ENCODE assay signal across 24 mouse cellular contexts in the genomic region with DNA sequence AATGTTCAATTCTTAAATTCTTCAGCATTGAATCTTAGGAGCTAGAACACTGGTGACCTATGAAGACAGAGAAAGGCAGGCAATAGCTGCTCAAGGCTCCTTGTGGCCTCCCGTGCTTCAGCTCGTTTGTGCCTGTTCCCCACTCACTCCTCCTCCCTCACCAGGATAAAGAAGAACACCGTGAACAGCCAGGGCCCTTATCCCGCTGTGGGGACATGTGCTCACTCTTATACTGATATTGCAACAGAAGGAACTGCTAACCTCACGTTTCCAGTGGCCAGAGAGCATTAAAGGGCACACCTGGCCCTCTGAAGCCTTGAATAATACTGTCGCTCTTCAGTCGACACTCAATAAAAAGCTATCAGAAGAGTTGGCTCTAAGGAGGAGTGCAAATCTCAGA.
"Had no signal": no experiment of that assay in that cellular context is flagged by ENCODE, and none has a peak within 500 bp of the region (broad histone marks: within the 10 kb centered on the region; RNA-seq: fewer than 3 reads in every experiment).

No protein-coding gene starts in this region.

- H3K9ac ChIP-seq: heart, embryonic 12.5 days; hindbrain, embryonic 12.5 days; hindbrain, embryonic 14.5 days; intestine, embryonic 15.5 days; limb, embryonic 13.5 days; limb, embryonic 15.5 days had no signal

- H3K9me3 ChIP-seq: heart, embryonic 10.5 days; hindbrain, embryonic 10.5 days; hindbrain, embryonic 12.5 days; intestine, embryonic 15.5 days; limb, embryonic 13.5 days; limb, embryonic 15.5 days had no signal

- H3K36me3 ChIP-seq: heart, embryonic 10.5 days; heart, embryonic 12.5 days; hindbrain, embryonic 10.5 days; hindbrain, embryonic 12.5 days; intestine, embryonic 15.5 days; limb, embryonic 13.5 days; limb, embryonic 15.5 days had no signal

- H3K4me2 ChIP-seq: heart, embryonic 12.5 days; hindbrain, embryonic 12.5 days; hindbrain, embryonic 14.5 days; intestine, embryonic 15.5 days; limb, embryonic 13.5 days; limb, embryonic 15.5 days had no signal

- ATAC-seq: inflammation-experienced regulatory T-cells, adult 6 months; intestine, embryonic 15.5 days; intestine, postnatal 0 days had no signal

- H3K4me1 ChIP-seq: heart, embryonic 10.5 days; heart, embryonic 12.5 days; hindbrain, embryonic 10.5 days; intestine, embryonic 15.5 days; limb, embryonic 13.5 days; limb, embryonic 15.5 days had no signal

- DNase-seq: gastrocnemius, adult 2 months; gastrocnemius, postnatal 10 days; gastrocnemius, postnatal 25 days; heart, adult 18-20 months; heart, postnatal 10 days; heart, postnatal 4 days; kidney, adult 18-20 months; kidney, adult 8-10 months; kidney, postnatal 10 days; kidney, postnatal 25 days; kidney, postnatal 4 days; layer of hippocampus, postnatal 36 days; left cerebral cortex, postnatal 4 days had no signal

- H3K27ac ChIP-seq: gastrocnemius, adult 2 months; heart, embryonic 10.5 days; hindbrain, embryonic 10.5 days; hindbrain, embryonic 12.5 days; hindbrain, embryonic 14.5 days; intestine, embryonic 15.5 days; layer of hippocampus, adult 2 months; limb, embryonic 13.5 days; limb, embryonic 15.5 days had no signal

- H3K4me3 ChIP-seq: gastrocnemius, adult 2 months; heart, embryonic 10.5 days; heart, embryonic 12.5 days; hindbrain, embryonic 10.5 days; hindbrain, embryonic 12.5 days; intestine, embryonic 15.5 days; layer of hippocampus, adult 2 months; limb, embryonic 13.5 days; limb, embryonic 15.5 days had no signal

- H3K27me3 ChIP-seq: heart, embryonic 12.5 days; hindbrain, embryonic 12.5 days; intestine, embryonic 15.5 days; limb, embryonic 13.5 days; limb, embryonic 15.5 days had no signal
